Mouse (Mus musculus) midbrain, postnatal 0 days (tissue): Measurements from ENCODE around the gene Sipa1l3. TPM values are rescaled to one million over a fixed set of nuclear protein-coding genes. Genes with fewer than 3 reads are reported as not detected.
A peak's percentile ranks its signal among the peaks of the same experiment; 100 is the strongest.

ENCODE experiments used
- ATAC-seq: fragments of 200-750 bp; cut with Nextera tagmentation; 2 replicates; pipeline ENCODE4 v1.8.0; 2017; ENCODE audit warnings: moderate number of reproducible peaks, mild to moderate bottlenecking, moderate TSS enrichment, moderate library complexity; ENCODE audit not compliant: low FRiP score
- DNase-seq: peaks from one replicate; pipeline ENCODE4 v3.0.0-alpha.2; 2015; ENCODE audit warnings: low spot score
- H3K27ac ChIP-seq: fragments of 300-500 bp; sonication (generic); 2 replicates; pipeline ENCODE4 v1.5.1; 2014; ENCODE audit warnings: low read depth, mild to moderate bottlenecking, low read length, mixed read lengths
- H3K27me3 ChIP-seq: fragments of 300-500 bp; sonication (generic); 2 replicates; pipeline ENCODE4 v1.6.1; 2014; ENCODE audit warnings: low read length, control low read depth, mixed read lengths; ENCODE audit not compliant: insufficient read depth
- H3K36me3 ChIP-seq: fragments of 300-500 bp; sonication (generic); 2 replicates; pipeline ENCODE4 v1.6.1; 2014; ENCODE audit warnings: low read length, control low read depth, mixed read lengths; ENCODE audit not compliant: insufficient read depth
- H3K4me1 ChIP-seq: fragments of 300-500 bp; sonication (generic); 2 replicates; pipeline ENCODE4 v1.6.1; 2014; ENCODE audit warnings: mild to moderate bottlenecking, control low read depth, antibody characterized with exemption, low read length, mixed read lengths; ENCODE audit not compliant: insufficient read depth
- H3K4me2 ChIP-seq: fragments of 300-500 bp; sonication (generic); 2 replicates; pipeline ENCODE4 v1.6.1; 2014; ENCODE audit warnings: low read depth, mild to moderate bottlenecking, low read length, mixed read lengths; ENCODE audit not compliant: poor library complexity, severe bottlenecking
- H3K4me3 ChIP-seq: fragments of 300-500 bp; sonication (generic); 2 replicates; pipeline ENCODE4 v1.5.1; 2014; ENCODE audit warnings: low read depth, mild to moderate bottlenecking, low read length, moderate library complexity
- H3K9ac ChIP-seq: fragments of 300-500 bp; sonication (generic); replicated peaks from 2 replicates; pipeline ENCODE4 v1.6.1; 2014; ENCODE audit warnings: mild to moderate bottlenecking, low read length, moderate library complexity, mixed read lengths; ENCODE audit not compliant: poor library complexity, severe bottlenecking
- H3K9me3 ChIP-seq: fragments of 300-500 bp; sonication (generic); 2 replicates; pipeline ENCODE4 v1.6.1; 2016; ENCODE audit warnings: low read length, control low read depth
- CTCF ChIP-seq: IDR thresholded peaks from 2 replicates; pipeline ENCODE4 v1.5.1; 2016; ENCODE audit warnings: antibody characterized with exemption, mild to moderate bottlenecking
- WGBS: fragments of 180-500 bp; shearing (Covaris S2); extraction: QIAGEN DNeasy Blood & Tissue Kit; methylation state at CpG from one replicate; pipeline ENCODE4 v1.1.7; 2014; 5-methylcytosine and 5-hydroxymethylcytosine counted together
- polyA plus RNA-seq: library from polyadenylated mRNA; unstranded; fragments of >200 nt; fragmentation: Nextera tagmentation; extraction: Ambion mirVana; gene quantifications from 2 replicates; pipeline ENCODE4 v1.2.1, GENCODE M21; 2015
- total RNA-seq: library from RNA; depleted of rRNA; stranded (reverse); fragments of >200 nt; gene quantifications from 2 replicates; pipeline ENCODE4 v1.2.3, GENCODE M21; 2014

Sipa1l3 gene
- total and polyA plus RNA-seq, 2 experiments from 2014 or later = 13.9 to 80.7 TPM

- H3K27ac ChIP-seq = no peak overlapping the region
- no peaks in the 10 kb centered on the region for H3K36me3 ChIP-seq
- H3K9ac ChIP-seq = no peak overlapping the region
- DNase-seq (peak; percentile 45), ATAC-seq (0 out of 2 replicates have a peak, but pooled peaks have one; percentile 25)
- H3K9me3 ChIP-seq = no peaks in the 10 kb centered on the region
- H3K4me1 ChIP-seq = peaks cover 9% of the 10 kb centered on the region; the same call in 1 of the 2 replicates
- 22% methylated on average over 18 of the region's 18 CpGs for WGBS
- no peak overlapping the region for H3K4me3 ChIP-seq
- TF ChIP-seq CTCF = no peak
- H3K27me3 ChIP-seq = no peaks in the 10 kb centered on the region
- no peak overlapping the region for H3K4me2 ChIP-seq
These were observed 12.8 kb downstream of the Sipa1l3 start for GRCm38 (mm10) chr7:29505337-29506318.

- H3K27ac ChIP-seq = no peak overlapping the region
- H3K27me3 ChIP-seq = no peaks in the 10 kb centered on the region
- peaks cover 9% of the 10 kb centered on the region; the same call in 1 of the 2 replicates for H3K4me1 ChIP-seq
- no peak for ATAC-seq
- no peak overlapping the region for H3K4me2 ChIP-seq
- H3K9me3 ChIP-seq = no peaks in the 10 kb centered on the region
- no peaks in the 10 kb centered on the region for H3K36me3 ChIP-seq
- WGBS = 71% methylated on average over 7 of the region's 7 CpGs
- H3K4me3 ChIP-seq = no peak overlapping the region
- H3K9ac ChIP-seq = no peak overlapping the region
- no peak for TF ChIP-seq CTCF
- DNase-seq = no peak
These were observed 13.7 kb downstream of the Sipa1l3 start for GRCm38 (mm10) chr7:29504683-29505290.

GRCm38 (mm10) chr7:29503616-29504015 lies 14.8 kb downstream of the Sipa1l3 start:
- ATAC-seq (0 out of 2 replicates have a peak, but pooled peaks have one; percentile 32), DNase-seq (no peak)
- Histone ChIP-seq H3K4me2 (no peak overlapping the region), H3K9ac (no peak overlapping the region), H3K4me3 (no peak overlapping the region), H3K9me3 (no peaks in the 10 kb centered on the region), H3K27me3 (no peaks in the 10 kb centered on the region), H3K27ac (no peak overlapping the region; the same call in 1 of the 2 replicates), H3K36me3 (no peaks in the 10 kb centered on the region), H3K4me1 (peaks cover 9% of the 10 kb centered on the region; the same call in 1 of the 2 replicates)
- no peak for TF ChIP-seq CTCF
- 56% methylated on average over 6 of the region's 6 CpGs for WGBS

GRCm38 (mm10) chr7:29501214-29501613 lies 17.2 kb downstream of the Sipa1l3 start:
- no peak overlapping the region for H3K4me3 ChIP-seq
- no peak overlapping the region for H3K9ac ChIP-seq
- peaks cover 12% of the 10 kb centered on the region for H3K4me1 ChIP-seq
- H3K36me3 ChIP-seq = no peaks in the 10 kb centered on the region
- no peak for TF ChIP-seq CTCF
- no peaks in the 10 kb centered on the region for H3K9me3 ChIP-seq
- H3K4me2 ChIP-seq = no peak overlapping the region
- no peaks in the 10 kb centered on the region for H3K27me3 ChIP-seq
- no peak overlapping the region for H3K27ac ChIP-seq
- ATAC-seq (no peak), DNase-seq (no peak)
- 96% methylated on average over 9 of the region's 9 CpGs for WGBS

GRCm38 (mm10) chr7:29499071-29499470 lies 19.4 kb downstream of the Sipa1l3 start:
- no peak for TF ChIP-seq CTCF
- DNase-seq (no peak), ATAC-seq (no peak)
- H3K4me1 ChIP-seq = peaks cover 3% of the 10 kb centered on the region; the same call in 1 of the 2 replicates
- H3K27ac ChIP-seq = no peak overlapping the region
- 69% methylated on average over 6 of the region's 6 CpGs for WGBS
- H3K9me3 ChIP-seq = no peaks in the 10 kb centered on the region
- H3K4me3 ChIP-seq = no peak overlapping the region
- no peaks in the 10 kb centered on the region; the same call in 1 of the 2 replicates for H3K36me3 ChIP-seq
- no peak overlapping the region for H3K4me2 ChIP-seq
- H3K27me3 ChIP-seq = no peaks in the 10 kb centered on the region
- no peak overlapping the region for H3K9ac ChIP-seq
